ENCODE assay signal across 8 mouse cellular contexts in the genomic region with DNA sequence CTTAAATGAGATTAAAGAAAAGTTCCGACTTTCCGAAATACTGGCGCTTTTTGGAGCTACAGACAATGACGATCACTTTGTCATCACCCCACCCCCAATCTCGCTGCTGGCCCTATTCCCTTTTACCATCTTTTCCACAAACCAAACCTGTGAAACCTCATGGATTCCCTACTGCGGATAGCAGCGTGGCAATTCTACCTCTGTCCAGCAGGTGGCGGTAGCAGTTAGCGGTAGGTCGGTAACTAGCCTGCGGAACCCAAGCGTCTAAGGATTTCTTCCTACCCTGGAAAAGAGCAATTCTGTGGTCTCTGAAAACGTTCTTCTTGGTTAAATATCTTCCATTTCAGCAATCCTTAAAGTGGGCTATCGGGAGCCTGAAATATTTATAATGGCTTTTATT. TPM values are rescaled to one million over a fixed set of nuclear protein-coding genes. Genes with fewer than 3 reads are reported as not detected.
DNase-seq lines count a peak whose midpoint lies in the region; ATAC-seq lines count a peak whose summit lies in the region.

No protein-coding gene starts in this region.

- no peak for ATAC-seq in kidney, embryonic 15.5 days (replicated peaks; ENCODE audit: low FRiP score)
- peak; percentile 83 for ATAC-seq in common myeloid progenitor, adult 5-6 weeks (replicated peaks; ENCODE audit: low read depth, poor library complexity, severe bottlenecking)

- no peaks in the 10 kb centered on the region for H3K36me3 ChIP-seq in kidney, embryonic 15.5 days
- H3K36me3 ChIP-seq in heart, embryonic 10.5 days, result no peaks in the 10 kb centered on the region

- H3K4me3 ChIP-seq in kidney, embryonic 15.5 days (replicated peaks), result no peak overlapping the region
- no peak overlapping the region for H3K4me3 ChIP-seq in heart, embryonic 10.5 days

- peaks cover 15% of the 10 kb centered on the region for H3K4me1 ChIP-seq in kidney, embryonic 15.5 days
- H3K4me1 ChIP-seq in heart, embryonic 10.5 days, result peaks cover 17% of the 10 kb centered on the region

- H3K4me2 ChIP-seq in kidney, embryonic 15.5 days, result no peak overlapping the region

- H3K27ac ChIP-seq in kidney, embryonic 15.5 days, result no peak overlapping the region
- no peak overlapping the region for H3K27ac ChIP-seq in heart, embryonic 10.5 days

- no peaks in the 10 kb centered on the region for H3K9me3 ChIP-seq in kidney, embryonic 15.5 days (replicated peaks)
- H3K9me3 ChIP-seq in heart, embryonic 10.5 days, result no peaks in the 10 kb centered on the region

- no peak overlapping the region for H3K9ac ChIP-seq in kidney, embryonic 15.5 days

- 5% methylated on average over 14 of the region's 14 CpGs for WGBS in kidney, embryonic 15.5 days
- 3% methylated on average over 14 of the region's 14 CpGs for WGBS in heart, embryonic 10.5 days

- DNase-seq in kidney, adult 18-20 months, result peak; percentile 68
- peak; percentile 58 to 85 for DNase-seq in adrenal gland, adult (ENCODE audit: inconsistent age in 2 of 2, low spot score in 1 of 2)
- DNase-seq in heart, embryonic 10.5 days (ENCODE audit: low spot score), result peak; percentile 88
- peak; percentile 39 for DNase-seq in layer of hippocampus, adult 9-11 months
- peak; percentile 91 for DNase-seq in mesoderm, embryonic 11.5 days (ENCODE audit: low read depth, low spot score)
- peak; percentile 50 for DNase-seq in telencephalon, adult 2 months (ENCODE audit: low read depth, low spot score)

- 0 out of 2 replicates have a peak, but pooled peaks cover 3% of the 10 kb centered on the region for H3K27me3 ChIP-seq in kidney, embryonic 15.5 days
- H3K27me3 ChIP-seq in heart, embryonic 10.5 days (ENCODE audit: insufficient read depth, poor library complexity, severe bottlenecking), result peaks cover 20% of the 10 kb centered on the region

RNA-seq across cellular contexts. Expression of gene Ncmap, which starts 15.7 kb away (rescaled TPM):
- 3.1 and 3.5 TPM in 2 replicates for polyA plus RNA-seq in kidney, embryonic 15.5 days (2015; fragmentation: Nextera tagmentation; extraction: Ambion mirVana)
- not detected in 2 replicates for total RNA-seq in common myeloid progenitor, adult 5-6 weeks (2017)
- polyA plus RNA-seq in heart, embryonic 10.5 days (2016; fragmentation: Nextera tagmentation; extraction: Ambion mirVana), result 0.46 and 1.2 TPM in 2 replicates

RNA-seq across cellular contexts. Expression of gene Srrm1, which starts 29.2 kb away (rescaled TPM):
- polyA plus RNA-seq in kidney, embryonic 15.5 days (2015; fragmentation: Nextera tagmentation; extraction: Ambion mirVana), result 257 and 267 TPM in 2 replicates
- 206 and 227 TPM in 2 replicates for total RNA-seq in common myeloid progenitor, adult 5-6 weeks (2017)
- polyA plus RNA-seq in heart, embryonic 10.5 days (2016; fragmentation: Nextera tagmentation; extraction: Ambion mirVana), result 162 and 193 TPM in 2 replicates

RNA-seq across cellular contexts. Expression of gene Rcan3, which starts 51.3 kb away (rescaled TPM):
- polyA plus RNA-seq in kidney, embryonic 15.5 days (2015; fragmentation: Nextera tagmentation; extraction: Ambion mirVana), result 12.6 and 15.5 TPM in 2 replicates
- total RNA-seq in common myeloid progenitor, adult 5-6 weeks (2017), result 6.1 and 11.1 TPM in 2 replicates
- polyA plus RNA-seq in heart, embryonic 10.5 days (2016; fragmentation: Nextera tagmentation; extraction: Ambion mirVana), result 9.3 and 11.2 TPM in 2 replicates

Comparison
In these comparisons a context has a peak if more than half of its experiments do, and no peak if none do; other contexts are left out.
1. DNase-seq: peak in every context shown above with its lines; median percentile 91 in mesoderm, embryonic 11.5 days; 88 in heart, embryonic 10.5 days; 72 in adrenal gland, adult; 68 in kidney, adult 18-20 months; 50 in telencephalon, adult 2 months; 39 in layer of hippocampus, adult 9-11 months.